Mouse (Mus musculus) liver, postnatal 0 days (tissue): ENCODE data around the gene Cgrrf1. TPM values are rescaled to one million over a fixed set of nuclear protein-coding genes. Genes with fewer than 3 reads are reported as not detected.

Experiments
- ATAC-seq: fragments of 200-750 bp; cut with Nextera tagmentation; 2 replicates; pipeline ENCODE4 v1.8.0; 2017; ENCODE audit warnings: mild to moderate bottlenecking, moderate library complexity
- DNase-seq: peaks from one replicate; pipeline ENCODE4 v3.0.0-alpha.2; 2016
- H3K27ac ChIP-seq: fragments of 300-500 bp; sonication (generic); 2 replicates; pipeline ENCODE4 v1.5.1; 2014; ENCODE audit warnings: antibody characterized with exemption, moderate library complexity, mild to moderate bottlenecking, low read depth
- H3K27me3 ChIP-seq: fragments of 300-500 bp; sonication (generic); 2 replicates; pipeline ENCODE4 v1.6.1; 2014; ENCODE audit warnings: low read length, control low read depth, mixed read lengths; ENCODE audit not compliant: insufficient read depth
- H3K36me3 ChIP-seq: fragments of 300-500 bp; sonication (generic); replicated peaks from 2 replicates; pipeline ENCODE4 v1.6.1; 2014; ENCODE audit warnings: mild to moderate bottlenecking, control low read depth, low read length, moderate library complexity, mixed read lengths; ENCODE audit not compliant: insufficient read depth
- H3K4me1 ChIP-seq: fragments of 300-500 bp; sonication (generic); 2 replicates; pipeline ENCODE4 v1.6.1; 2014; ENCODE audit warnings: antibody characterized with exemption, mild to moderate bottlenecking, control low read depth; ENCODE audit not compliant: insufficient read depth
- H3K4me2 ChIP-seq: fragments of 300-500 bp; sonication (generic); 2 replicates; pipeline ENCODE4 v1.6.1; 2014; ENCODE audit warnings: low read depth, mild to moderate bottlenecking, low read length, moderate library complexity, mixed read lengths
- H3K4me3 ChIP-seq: fragments of 300-500 bp; sonication (generic); 2 replicates; pipeline ENCODE4 v1.5.1; 2014; ENCODE audit warnings: low read depth, low read length
- H3K9ac ChIP-seq: fragments of 300-500 bp; sonication (generic); replicated peaks from 2 replicates; pipeline ENCODE4 v1.6.1; 2014; ENCODE audit warnings: mild to moderate bottlenecking, moderate library complexity
- H3K9me3 ChIP-seq: fragments of 300-500 bp; sonication (generic); 2 replicates; pipeline ENCODE4 v1.6.1; 2016; ENCODE audit warnings: mild to moderate bottlenecking, control low read depth, low read length, mixed read lengths
- CTCF ChIP-seq: sonication (generic); IDR thresholded peaks from 2 replicates; pipeline ENCODE4 v1.5.1; 2016; ENCODE audit warnings: antibody characterized with exemption, low read depth
- EP300 ChIP-seq: IDR thresholded peaks from 2 replicates; pipeline ENCODE4 v1.6.1; 2016; ENCODE audit warnings: antibody characterized with exemption, low read depth, mild to moderate bottlenecking
- WGBS: fragments of 180-500 bp; shearing (Covaris S2); extraction: QIAGEN DNeasy Blood & Tissue Kit; methylation state at CpG from one replicate; pipeline ENCODE4 v1.1.7; 2014; ENCODE audit not compliant: insufficient replicate concordance; 5-methylcytosine and 5-hydroxymethylcytosine counted together
- polyA plus RNA-seq: library from polyadenylated mRNA; unstranded; fragments of >200 nt; fragmentation: Nextera tagmentation; extraction: Ambion mirVana; gene quantifications from 2 replicates; pipeline ENCODE4 v1.2.1, GENCODE M21; 2015

Cgrrf1 gene
- polyA plus RNA-seq, 1 experiment from 2014 or later, result 34.8 TPM

- Histone ChIP-seq H3K4me1 (peaks cover 4% of the 10 kb centered on the region; the same call in 1 of the 2 replicates), H3K27me3 (peaks cover 49% of the 10 kb centered on the region), H3K9me3 (no peaks in the 10 kb centered on the region), H3K4me2 (peak overlapping the region; percentile 85), H3K36me3 (no peaks in the 10 kb centered on the region), H3K4me3 (peak overlapping the region; percentile 51), H3K9ac (peak overlapping the region; percentile 52), H3K27ac (peak overlapping the region; percentile 79; the same call in 1 of the 2 replicates)
- peak; percentile 39 for DNase-seq
- WGBS, result 1% methylated on average over 61 of the region's 70 CpGs
- TF ChIP-seq EP300 (no peak), CTCF (0 out of 2 replicates have a peak, but pooled peaks have one; percentile 13)
- ATAC-seq, result peak; percentile 6
Measured at GRCm38 (mm10) chr14:46883068-46883870, 51.3 kb downstream of the Cgrrf1 start.

- Histone ChIP-seq H3K27ac (no peak overlapping the region), H3K27me3 (peaks cover 49% of the 10 kb centered on the region), H3K9ac (peak overlapping the region; percentile 48; the same call in 1 of the 2 replicates), H3K36me3 (no peaks in the 10 kb centered on the region), H3K4me3 (peak overlapping the region; percentile 51), H3K9me3 (no peaks in the 10 kb centered on the region), H3K4me1 (peaks cover 4% of the 10 kb centered on the region; the same call in 1 of the 2 replicates), H3K4me2 (peak overlapping the region; percentile 85)
- TF ChIP-seq EP300 (no peak), CTCF (no peak)
- WGBS, result under 1% methylated on average over 29 of the region's 29 CpGs
- DNase-seq (peak; percentile 33), ATAC-seq (no peak)
Measured at GRCm38 (mm10) chr14:46883871-46884441, 52.0 kb downstream of the Cgrrf1 start.

DNA sequence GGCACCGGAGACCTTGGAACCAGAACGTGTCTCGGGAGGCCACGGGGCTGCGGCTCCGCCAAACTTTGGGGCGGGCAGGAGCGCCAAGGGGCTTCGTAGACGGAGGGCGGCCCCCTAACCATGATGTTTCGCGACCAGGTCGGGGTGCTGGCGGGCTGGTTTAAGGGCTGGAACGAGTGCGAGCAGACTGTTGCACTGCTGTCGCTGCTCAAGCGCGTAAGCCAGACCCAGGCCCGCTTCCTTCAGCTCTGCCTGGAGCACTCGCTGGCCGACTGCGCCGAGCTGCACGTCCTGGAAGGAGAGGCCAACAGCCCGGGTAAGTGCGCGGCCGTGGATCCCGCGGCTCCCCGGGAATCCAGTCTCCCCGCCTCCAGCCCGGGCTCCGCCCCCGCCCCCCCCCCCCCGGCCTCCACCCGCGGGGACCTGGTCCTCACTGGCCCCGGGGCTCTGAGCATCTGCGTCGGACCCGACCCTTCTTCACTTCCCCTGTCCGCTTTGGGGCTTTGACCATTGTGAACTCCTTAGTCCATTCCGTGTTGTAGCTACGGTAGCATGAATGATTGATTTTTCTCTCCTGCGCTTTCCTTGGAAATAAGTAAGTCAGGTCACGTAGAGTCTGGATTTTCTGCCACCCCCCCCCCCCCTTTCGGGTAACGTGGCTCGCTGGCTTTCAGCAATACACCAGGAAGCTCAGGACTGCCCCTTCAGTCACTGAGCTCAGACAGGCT, 52.9 kb downstream of the Cgrrf1 start:
- Histone ChIP-seq H3K4me3 (peak overlapping the region; percentile 51), H3K4me1 (peaks cover 4% of the 10 kb centered on the region; the same call in 1 of the 2 replicates), H3K9ac (peak overlapping the region; percentile 27), H3K27ac (peak overlapping the region; percentile 2; the same call in 1 of the 2 replicates), H3K27me3 (peaks cover 47% of the 10 kb centered on the region), H3K36me3 (no peaks in the 10 kb centered on the region), H3K9me3 (no peaks in the 10 kb centered on the region), H3K4me2 (peak overlapping the region; percentile 85)
- DNase-seq (peak; percentile 46), ATAC-seq (no peak)
- WGBS, result under 1% methylated on average over 40 of the region's 52 CpGs
- no peak for TF ChIP-seq CTCF
- TF ChIP-seq EP300, result no peak

GRCm38 (mm10) chr14:46885429-46885755, 53.5 kb downstream of the Cgrrf1 start:
- Histone ChIP-seq H3K36me3 (no peaks in the 10 kb centered on the region), H3K9me3 (no peaks in the 10 kb centered on the region), H3K4me2 (peak overlapping the region; percentile 85), H3K9ac (no peak overlapping the region), H3K4me1 (peaks cover 4% of the 10 kb centered on the region; the same call in 1 of the 2 replicates), H3K27me3 (peaks cover 46% of the 10 kb centered on the region), H3K27ac (no peak overlapping the region), H3K4me3 (peak overlapping the region; percentile 51)
- no peak for TF ChIP-seq EP300
- 0 out of 2 replicates have a peak, but pooled peaks have one; percentile 12 for TF ChIP-seq CTCF
- WGBS, result 5% methylated on average over 7 of the region's 7 CpGs
- DNase-seq (no peak), ATAC-seq (no peak)

DNA sequence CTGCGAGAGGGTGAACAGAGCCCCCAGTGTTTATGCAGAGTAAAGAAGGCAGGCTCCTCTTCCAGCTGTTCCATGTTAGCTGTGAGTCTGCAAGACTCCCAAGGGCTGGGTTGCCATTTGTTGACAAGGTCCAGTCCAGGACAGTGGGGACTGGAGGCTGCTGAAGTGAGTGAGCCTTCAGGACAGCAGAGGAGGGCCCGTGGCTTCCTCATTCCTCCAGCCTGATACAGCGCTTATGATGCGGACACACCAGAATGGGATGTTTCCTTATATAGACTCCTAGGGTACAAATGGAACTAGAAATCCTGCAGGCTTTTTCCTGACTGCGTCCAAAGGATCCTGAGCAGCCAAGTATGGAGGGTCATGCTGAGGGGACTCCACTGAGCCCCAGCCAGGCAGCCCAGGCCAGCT, 54.0 kb downstream of the Cgrrf1 start:
- peak overlapping the region; percentile 85 for H3K4me2 ChIP-seq
- DNase-seq, result no peak

More for the DNA sequence above, 54.0 kb downstream of the Cgrrf1 start:
- Histone ChIP-seq H3K27ac (no peak overlapping the region), H3K27me3 (peaks cover 46% of the 10 kb centered on the region), H3K9ac (no peak overlapping the region), H3K4me3 (peak overlapping the region; percentile 51; the same call in 1 of the 2 replicates), H3K9me3 (no peaks in the 10 kb centered on the region), H3K4me1 (peaks cover 4% of the 10 kb centered on the region; the same call in 1 of the 2 replicates), H3K36me3 (no peaks in the 10 kb centered on the region)
- ATAC-seq, result no peak
- TF ChIP-seq CTCF (no peak), EP300 (no peak)
- 26% methylated on average over 5 of the region's 5 CpGs for WGBS
